Mouse (Mus musculus) urinary bladder, postnatal 14 days (tissue): ENCODE measurements around the gene Eps8.
A peak's percentile ranks its signal among the peaks of the same experiment; 100 is the strongest.
"Not testable (repeated sequence)": the region's sequence is repeated elsewhere in the genome, so short reads cannot be mapped to it uniquely, and the experiment has no call there.

Source experiments
- DNase-seq: peaks from one replicate; pipeline ENCODE4 v3.0.0; 2021; ENCODE audit warnings: low spot score

The Eps8 gene

GRCm38 (mm10) chr6:137482891-137483290 is 171.8 kb downstream of the Eps8 start:
- no peak for DNase-seq

DNA sequence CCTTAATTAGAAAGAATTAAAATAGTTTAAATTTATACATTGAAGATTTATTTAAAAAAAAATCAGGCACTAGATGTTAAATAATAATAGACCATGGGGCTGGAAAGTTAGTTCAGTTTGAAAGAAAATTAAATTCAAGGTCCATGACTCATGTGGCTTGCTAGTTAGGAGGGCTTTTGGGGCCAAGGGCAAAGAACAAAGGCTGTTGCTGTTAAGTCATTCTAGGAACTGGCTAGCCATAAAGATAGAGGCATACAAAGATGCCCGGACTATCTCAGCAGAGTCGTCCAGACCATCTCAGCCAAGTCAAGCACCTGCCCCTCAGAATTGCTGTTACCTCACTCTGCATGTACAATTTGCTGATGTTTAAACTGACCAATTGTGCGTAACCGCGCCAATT is 179.0 kb downstream of the Eps8 start:
- not testable (repeated sequence) for DNase-seq

- no peak for DNase-seq
Observed at GRCm38 (mm10) chr6:137473433-137473832, 181.2 kb downstream of the Eps8 start.

DNA sequence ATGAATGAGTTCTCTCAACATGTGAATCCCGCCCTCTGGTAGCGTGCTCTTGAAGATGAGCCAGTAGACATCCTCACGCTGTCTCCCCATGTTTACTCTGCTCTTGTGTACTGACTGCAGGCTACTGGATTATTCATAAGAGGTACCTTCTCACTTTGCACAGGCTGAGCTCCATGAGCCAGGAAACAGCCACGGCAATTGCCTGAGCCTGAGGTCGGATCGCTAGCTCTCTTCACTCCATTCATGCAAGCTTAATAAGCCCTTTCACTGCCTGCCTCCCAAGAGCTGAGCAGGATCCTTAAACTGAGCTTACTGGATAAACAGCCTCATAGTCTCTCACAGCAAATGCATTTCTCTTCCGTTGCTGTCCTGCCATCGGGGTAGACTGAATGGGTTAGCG is 182.5 kb downstream of the Eps8 start:
- DNase-seq, result no peak

GRCm38 (mm10) chr6:137470901-137471598 is 183.6 kb downstream of the Eps8 start:
- peak; percentile 91 for DNase-seq

DNA sequence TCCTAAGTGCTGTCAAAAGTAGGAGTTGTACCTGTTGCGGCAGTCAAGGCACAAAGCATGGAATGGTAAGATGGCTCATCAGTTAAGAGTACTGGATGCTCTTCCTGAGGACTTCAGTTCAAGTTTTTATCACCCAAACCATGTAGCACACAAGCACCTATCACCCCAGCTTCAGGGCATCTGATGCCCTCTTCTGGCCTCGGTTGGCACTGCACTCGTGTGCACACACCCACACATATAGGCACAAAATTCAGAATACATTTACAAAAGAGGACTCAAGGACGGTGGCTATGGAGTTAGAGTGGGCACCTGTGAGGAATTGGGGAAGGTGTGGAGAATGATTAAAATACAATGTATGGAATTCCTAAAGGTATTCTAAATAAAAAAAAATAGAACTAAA is 185.1 kb downstream of the Eps8 start:
- no peak for DNase-seq

DNA sequence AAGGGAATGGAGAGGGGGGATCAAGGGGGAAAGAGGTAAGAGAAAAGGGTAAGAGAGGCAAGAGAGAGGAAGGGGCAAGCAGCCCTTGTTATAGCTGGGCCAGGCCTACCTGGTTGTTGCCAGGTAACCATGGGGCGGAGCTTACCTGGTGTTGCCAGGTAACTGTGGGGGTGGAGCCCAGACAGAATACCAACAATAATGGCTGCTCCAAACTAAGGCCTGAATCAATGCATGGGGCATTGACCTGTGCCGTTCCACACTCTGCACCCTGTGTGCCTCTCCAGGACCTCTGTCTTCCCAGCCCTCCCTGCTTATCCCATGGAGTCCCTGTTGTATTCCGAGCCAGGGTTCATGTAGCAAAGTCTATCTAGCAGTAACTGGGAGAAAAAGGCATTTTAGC is 187.0 kb downstream of the Eps8 start:
- no peak for DNase-seq

DNA sequence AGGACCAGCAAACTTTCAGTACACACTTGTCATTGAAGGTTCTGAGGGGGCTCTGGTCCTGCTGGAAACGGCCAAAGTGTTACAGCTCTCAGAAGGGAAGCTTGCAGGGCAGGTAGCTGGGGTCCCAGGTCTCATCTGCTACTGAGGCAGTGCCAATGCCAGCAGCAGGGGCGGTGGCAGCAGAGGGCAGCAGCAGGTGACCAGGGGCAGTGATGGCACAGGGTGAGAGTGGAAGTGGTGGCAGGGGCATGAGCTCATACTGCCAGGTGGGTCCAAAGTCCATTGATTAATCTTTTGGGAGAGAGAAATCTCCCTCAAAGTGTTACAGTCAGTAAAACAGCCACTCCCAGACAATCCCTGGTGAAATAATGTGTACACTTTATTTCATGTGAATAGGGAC is 188.4 kb downstream of the Eps8 start:
- DNase-seq, result no peak

DNA sequence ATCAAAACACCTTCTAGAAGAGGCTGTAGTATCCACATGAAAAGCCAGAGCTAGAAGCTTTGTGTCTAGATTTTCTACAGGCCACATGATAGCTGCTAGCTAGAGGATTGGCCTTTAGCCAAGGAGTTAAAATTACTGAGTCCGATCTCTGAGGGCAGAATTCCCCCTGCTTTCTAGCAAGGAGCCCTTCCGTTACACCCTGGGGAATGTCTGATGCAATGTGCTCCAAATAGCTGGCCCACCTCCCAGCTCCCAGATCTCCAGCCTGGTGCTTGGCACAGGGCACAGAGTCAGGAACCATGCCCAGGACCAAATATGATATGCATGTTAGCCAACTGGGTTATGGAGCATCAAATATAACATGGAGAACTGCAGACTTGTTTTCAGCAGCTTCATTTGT is 189.4 kb downstream of the Eps8 start:
- DNase-seq, result peak; percentile 37

- no peak for DNase-seq
Observed at GRCm38 (mm10) chr6:137463771-137464170, 190.9 kb downstream of the Eps8 start.

GRCm38 (mm10) chr6:137458136-137458535 is 196.5 kb downstream of the Eps8 start:
- DNase-seq, result no peak

DNA sequence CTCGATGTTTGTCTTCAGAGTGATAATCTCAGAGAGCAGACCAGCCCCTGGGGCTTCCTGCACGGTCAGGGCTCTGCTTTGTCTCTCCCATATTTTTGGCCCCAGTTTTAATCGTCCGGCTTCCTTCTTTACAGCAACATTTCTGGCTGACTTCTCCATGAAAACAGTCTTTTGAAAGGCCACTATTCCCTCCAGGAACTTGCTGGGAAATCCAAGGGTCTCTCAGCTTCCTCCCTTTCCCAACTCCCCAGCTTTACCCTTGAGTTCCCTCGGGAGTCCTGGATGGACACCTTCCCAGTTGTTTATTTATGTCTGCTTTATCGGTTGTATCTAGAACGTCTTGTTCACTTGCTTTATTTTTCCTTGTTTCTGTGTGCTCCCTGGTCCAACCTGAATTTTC is 197.5 kb downstream of the Eps8 start:
- DNase-seq, result peak; percentile 22

- DNase-seq, result no peak
Observed at GRCm38 (mm10) chr6:137456064-137456463, 198.6 kb downstream of the Eps8 start.

DNA sequence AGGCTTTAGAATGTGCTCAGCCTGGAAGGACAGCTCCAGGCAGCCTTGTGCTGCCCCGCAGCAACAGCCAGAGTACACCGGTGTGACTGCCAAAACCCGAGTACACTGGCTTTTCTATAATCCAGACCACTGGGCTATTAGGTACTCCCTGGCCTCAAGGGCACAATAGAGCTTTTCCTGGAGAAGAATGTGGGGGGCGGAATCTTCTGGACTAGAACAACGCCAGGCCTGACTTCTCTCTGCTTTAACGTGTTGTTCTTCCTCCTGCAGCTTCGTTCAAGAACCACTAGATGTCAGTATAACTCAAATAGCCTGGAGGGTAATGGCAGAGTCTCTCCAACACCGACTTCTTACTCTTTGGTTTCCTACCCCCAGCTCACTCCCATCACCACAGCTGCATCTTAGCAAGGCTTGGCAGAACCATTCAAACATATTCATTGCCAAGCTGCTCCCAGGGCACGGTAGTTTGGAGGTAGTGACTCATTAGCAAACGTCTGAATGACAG is 199.1 kb downstream of the Eps8 start:
- peak; percentile 49 for DNase-seq

DNA sequence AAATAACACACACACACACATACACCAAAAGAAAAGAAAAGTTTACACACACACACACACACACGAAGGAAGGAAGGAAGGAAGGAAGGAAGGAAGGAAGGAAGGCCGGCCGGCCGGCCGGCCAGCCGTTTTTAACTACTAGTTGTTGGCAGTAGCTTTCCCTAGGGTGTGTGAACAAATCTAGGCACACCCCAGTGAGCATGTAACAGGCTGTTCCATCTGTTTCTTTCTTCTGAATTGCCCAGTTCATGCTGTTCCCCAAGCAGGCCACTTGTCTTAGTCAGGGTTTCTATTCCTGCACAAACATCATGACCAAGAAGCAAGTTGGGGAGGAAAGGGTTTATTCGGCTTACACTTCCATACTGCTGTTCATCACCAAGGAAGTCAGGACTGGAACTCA is 208.6 kb downstream of the Eps8 start:
- DNase-seq, result not testable (repeated sequence)

- no peak for DNase-seq
Observed at GRCm38 (mm10) chr6:137443089-137443488, 211.6 kb downstream of the Eps8 start.

DNA sequence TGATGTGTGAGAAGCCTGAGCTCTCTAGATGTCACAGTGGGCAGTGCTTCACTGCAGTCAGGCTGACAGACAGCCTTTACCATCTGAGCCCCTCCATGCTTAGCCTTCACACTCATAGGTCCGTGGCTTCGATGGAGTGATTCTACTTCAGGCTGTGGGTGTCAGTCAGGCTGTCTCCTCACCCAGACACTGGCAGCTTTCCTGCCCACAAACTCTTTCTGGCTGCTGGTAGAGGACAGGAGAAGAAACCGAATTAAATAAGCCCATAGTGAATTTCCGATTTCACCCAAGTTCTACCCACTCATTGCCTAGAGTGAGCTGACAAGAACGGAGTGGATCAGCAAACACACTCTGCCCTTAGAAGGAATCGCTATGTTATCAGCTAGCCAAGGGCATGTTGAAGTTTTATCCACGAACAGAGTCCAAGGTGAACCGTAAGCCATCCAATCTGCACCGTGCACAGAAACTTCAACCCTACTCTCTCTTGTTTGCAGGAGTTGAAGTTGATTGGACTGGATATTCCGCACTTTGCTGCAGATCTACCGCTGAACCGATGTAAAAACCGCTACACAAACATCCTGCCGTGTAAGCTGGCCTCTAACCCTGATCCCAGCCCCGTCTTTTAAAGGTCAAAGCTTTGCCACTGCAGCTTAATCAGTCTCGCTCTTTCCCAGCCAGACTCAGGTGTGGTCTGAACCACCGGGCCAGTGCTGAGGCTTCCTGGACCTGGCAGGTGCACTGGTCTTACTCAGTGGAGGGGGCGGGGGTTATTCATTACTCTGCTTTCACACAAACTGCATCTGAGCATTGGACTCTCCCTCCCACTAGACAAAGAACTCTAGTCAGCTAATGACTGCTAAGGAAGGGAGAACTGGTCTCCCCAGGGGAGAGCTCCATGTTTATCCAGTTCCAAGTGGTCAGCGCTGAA is 213.9 kb downstream of the Eps8 start:
- no peak for DNase-seq

DNA sequence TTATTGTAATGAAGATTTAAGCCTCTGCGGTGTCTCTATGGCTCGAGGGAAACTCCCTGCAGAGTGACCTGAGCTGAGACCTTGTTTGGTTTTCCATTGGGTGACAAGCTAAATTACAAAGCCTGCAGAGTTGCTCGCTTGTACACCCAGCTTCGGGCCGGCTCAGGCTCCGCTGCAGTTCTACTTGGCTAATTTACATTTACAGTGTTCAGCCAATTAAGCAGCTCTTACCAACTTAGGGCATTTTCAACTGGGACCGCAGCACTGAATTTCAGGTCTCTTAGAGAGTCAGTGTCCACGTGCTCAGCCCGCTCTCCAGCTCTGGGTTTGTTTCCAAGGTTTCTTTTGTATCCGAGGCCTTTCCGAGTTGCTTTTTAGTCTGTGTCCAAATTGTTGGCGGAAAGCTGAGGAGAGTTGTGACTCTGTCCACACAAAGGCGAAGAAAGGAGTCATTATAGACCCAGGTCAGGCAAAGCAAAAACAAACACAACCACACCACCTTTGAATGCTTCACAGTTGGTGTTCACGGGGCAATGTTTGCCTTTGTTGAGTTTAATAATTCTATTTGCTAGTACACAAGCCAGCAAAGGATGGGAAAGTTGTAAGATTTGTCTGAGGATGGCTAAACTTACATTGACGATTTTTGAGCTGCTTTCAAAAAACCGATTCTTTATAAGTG is 216.6 kb downstream of the Eps8 start:
- no peak for DNase-seq

DNA sequence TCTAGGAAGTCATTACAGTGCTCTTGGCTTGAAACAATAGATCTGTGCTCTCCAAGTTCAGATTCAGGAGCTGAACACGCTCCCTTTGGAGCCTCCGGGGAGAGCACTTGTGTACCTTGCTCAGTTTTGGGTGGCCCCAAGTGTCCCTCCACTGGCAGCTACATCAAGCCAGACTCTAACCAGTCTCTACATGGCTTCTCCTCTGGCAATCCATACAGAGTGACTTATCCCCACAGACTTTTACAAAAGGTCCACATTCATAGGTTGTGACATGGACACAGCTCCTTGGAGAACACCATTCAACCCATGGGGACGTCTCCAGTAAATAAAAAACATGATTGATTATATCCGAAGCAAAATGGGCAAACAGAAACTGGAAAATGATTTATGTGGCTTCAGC is 217.2 kb downstream of the Eps8 start:
- DNase-seq, result no peak

DNA sequence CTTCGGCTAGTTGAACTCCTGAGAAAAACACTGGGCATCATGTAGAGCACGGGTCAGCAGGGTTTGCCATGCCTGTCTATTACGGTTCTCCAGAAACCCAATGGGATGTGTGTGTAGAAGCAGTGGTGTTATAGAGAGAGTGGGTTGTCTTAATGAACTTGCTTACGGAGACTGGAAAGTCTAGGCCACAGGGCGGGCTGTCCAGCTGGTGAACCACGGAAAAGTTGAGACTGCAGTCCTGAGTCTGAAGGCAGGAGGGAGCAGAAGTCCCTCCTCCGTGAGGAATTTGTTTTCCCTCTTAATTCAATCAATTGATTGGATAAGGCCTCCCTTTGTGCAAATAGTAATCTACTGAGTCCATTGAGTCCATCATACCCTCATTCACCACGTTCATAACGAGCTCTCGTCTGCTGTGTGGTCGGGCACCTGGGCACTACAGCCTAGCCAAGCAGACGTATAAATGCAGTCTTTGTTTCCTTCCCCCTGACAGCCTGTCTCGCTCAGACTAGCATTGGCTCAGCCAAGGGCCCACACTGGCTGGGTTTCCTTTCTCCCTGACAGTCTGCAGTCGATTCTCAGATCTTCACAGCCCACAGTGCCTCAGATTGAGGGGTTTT is 221.0 kb downstream of the Eps8 start:
- no peak for DNase-seq
